Mouse (Mus musculus) thymus, adult 2 months (tissue): ENCODE measurements at regions not wholly inside any gene's neighbourhood (a gene's known extent, or its start where the extent isn't known, plus 50 kb on each side); places are given as distances from the start of the nearest gene placed in this dataset.

Experiments used
- CTCF ChIP-seq: fragments of 200-500 bp; IDR thresholded peaks from 2 replicates; pipeline ENCODE4 v1.5.1; 2012; ENCODE audit warnings: mild to moderate bottlenecking, control low read depth, low read length, moderate library complexity, borderline replicate concordance; ENCODE audit not compliant: control insufficient read depth, poor library complexity, insufficient read depth; ENCODE audit errors: extremely low read depth
- POLR2A ChIP-seq: fragments of 200-500 bp; IDR thresholded peaks from 2 replicates; pipeline ENCODE4 v1.6.1; 2012; ENCODE audit warnings: mild to moderate bottlenecking, low read length, control low read depth, moderate library complexity; ENCODE audit not compliant: control insufficient read depth, poor library complexity, insufficient read depth; ENCODE audit errors: extremely low read depth

DNA sequence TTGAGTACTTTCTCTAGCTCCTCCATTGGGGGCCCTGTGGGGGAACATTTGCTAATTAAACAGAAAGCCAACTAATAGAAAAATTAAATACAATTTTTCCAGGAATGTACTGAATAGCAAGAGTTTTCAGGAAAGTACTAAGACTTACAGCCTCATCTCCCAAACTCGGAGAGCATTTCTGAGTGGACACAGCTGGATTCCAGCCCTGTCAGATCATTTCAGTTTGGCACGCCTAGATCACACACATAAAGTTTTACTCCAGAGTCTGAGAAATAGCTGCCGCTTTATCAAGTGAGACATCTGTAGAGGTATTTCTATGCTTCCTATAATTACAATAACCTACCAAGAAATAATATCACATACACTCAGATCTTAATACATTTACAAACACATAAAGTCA lies 470.7 kb downstream of the Rps29 start:
- no peak for TF ChIP-seq CTCF
- no peak for TF ChIP-seq POLR2A
